Mouse (Mus musculus): ENCODE results near the gene Ergic1.

GRCm38 (mm10) chr17:26691110-26691509 is 129.8 kb downstream of the Ergic1 start:
- TF ChIP-seq GATA2 (IDR thresholded peaks at IDR 0.05; ENCODE audit: borderline replicate concordance, low read depth, low read length) = no peak
- no peak for TF ChIP-seq CTCF (IDR thresholded peaks at IDR 0.05; ENCODE audit: low read depth, low read length)
- no peak for TF ChIP-seq GATA1 (IDR thresholded peaks at IDR 0.05; ENCODE audit: borderline replicate concordance, low read length)
- TF ChIP-seq TAL1 (conservative IDR thresholded peaks at IDR 0.05; ENCODE audit: low read depth, low read length) = no peak
